Mouse (Mus musculus) left cerebral cortex, postnatal 4 days (tissue): Measurements from ENCODE around the gene Thsd7b. TPM values are rescaled to one million over a fixed set of nuclear protein-coding genes. Genes with fewer than 3 reads are reported as not detected.

Source experiments
- DNase-seq: peaks from one replicate; pipeline ENCODE4 v3.0.0-alpha.2; 2022
- intact Hi-C: fragments of 180-260 bp; cut with DNase I; formaldehyde crosslinking; loops from one replicate; pipeline ENCODE4 v1.15.1; 2025
- total RNA-seq, 2 experiments: library from RNA; stranded (reverse); gene quantifications; 2 replicates each; pipeline ENCODE4 v1.2.3; 2021

Gene Thsd7b
- total RNA-seq, 2 experiments from 2014 or later = 14.3 to 22.8 TPM

DNA sequence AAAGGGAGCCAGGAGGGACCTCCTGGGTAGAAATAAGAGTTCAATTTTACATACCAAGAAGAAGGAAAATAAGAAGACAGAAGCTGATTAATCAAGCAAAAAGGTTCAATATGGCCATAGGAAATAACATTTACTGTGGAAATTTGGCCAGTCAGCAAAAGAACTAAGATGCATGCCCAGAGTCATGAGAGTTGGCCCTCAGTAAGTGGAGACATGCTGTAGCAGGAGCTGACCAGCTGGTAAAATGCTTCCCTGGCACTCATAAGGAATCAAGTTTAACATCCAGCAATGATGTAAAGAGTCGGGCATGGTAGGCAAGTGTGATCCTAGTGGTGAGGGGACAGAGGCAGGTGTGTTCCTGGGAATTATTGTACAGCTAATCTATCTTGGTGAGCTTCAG is 243.3 kb downstream of the Thsd7b start:
- intact Hi-C loops = no loop called here

DNA sequence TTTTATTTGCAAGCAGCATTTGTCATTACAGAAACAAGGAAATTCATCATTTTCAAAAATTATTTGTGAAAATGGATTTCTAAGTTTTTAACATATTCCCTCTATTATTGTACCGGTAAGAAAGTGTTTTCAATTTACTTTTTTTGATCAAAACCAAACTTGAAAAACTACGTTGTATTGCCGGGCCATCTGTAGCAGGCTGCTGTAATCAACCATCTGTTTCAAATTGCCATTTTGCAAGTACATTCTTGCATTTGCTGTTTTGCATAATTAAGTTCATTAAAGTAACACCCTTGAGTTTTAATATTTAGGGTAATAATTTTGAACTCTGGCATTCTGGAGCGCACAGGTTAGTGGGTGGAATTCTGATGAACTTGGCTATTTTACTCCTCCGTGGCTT is 246.6 kb downstream of the Thsd7b start:
- intact Hi-C loops = no loop called here
- DNase-seq = no peak

More for the DNA sequence above, 243.3 kb downstream of the Thsd7b start:
- DNase-seq = no peak

DNA sequence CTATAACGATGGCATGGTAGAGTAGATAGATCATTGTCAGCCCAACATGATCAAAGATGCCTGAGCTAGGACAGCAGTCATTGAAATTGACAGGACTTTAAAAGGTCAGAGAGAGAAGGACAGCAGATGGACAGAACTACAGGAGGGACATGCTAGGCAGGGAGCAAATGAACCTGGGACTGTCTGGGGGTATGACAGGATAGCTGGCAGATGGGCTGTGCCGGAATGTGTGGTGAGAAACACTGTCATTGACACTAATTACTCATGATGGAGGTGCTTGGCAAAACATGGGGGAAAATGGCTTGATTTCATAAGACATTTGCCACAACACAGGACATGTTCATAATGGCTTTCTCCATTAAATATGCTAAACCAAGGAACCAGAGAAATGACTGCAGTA is 253.9 kb downstream of the Thsd7b start:
- intact Hi-C loops = no loop called here

DNA sequence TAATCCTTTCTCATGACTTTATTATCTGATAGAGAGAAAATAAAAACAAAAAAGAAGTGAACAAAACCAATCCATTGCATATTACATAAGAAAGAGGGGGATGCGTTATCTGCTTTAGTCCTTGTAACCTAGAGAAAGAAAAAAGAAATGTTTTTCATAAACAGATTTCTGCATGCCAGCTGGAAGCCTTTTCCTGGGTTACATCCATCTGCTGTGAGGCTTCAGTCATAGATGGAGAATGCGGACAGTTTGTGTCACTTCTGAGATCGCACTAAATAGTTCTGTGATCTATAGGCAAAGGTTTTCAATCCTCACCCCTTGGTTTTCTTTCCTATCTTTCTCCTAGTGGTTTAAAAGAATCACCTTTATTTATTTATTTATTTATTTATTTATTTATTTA is 259.1 kb downstream of the Thsd7b start:
- intact Hi-C loops = no loop called here
- DNase-seq = no peak

More for the DNA sequence above, 253.9 kb downstream of the Thsd7b start:
- DNase-seq = peak; percentile 35

DNA sequence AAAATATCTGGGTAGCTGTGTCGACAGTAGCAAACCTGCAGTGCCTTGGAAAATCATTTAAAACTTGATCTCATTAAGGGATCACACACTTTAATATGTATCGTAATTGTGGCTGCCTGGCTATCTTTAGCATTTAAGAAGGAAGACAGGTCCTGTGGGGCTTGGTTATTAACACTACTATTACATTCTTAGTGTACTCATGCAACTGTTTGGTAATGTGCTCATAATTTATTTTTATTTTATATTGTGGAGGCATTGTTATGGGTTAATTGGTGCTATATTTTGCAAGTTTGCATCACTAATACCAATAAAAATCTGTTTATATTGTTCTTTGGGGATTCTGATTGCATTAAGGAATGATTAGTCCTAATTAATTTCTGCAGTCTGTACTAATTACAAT is 265.4 kb downstream of the Thsd7b start:
- DNase-seq = no peak
- intact Hi-C loops = no loop called here

DNA sequence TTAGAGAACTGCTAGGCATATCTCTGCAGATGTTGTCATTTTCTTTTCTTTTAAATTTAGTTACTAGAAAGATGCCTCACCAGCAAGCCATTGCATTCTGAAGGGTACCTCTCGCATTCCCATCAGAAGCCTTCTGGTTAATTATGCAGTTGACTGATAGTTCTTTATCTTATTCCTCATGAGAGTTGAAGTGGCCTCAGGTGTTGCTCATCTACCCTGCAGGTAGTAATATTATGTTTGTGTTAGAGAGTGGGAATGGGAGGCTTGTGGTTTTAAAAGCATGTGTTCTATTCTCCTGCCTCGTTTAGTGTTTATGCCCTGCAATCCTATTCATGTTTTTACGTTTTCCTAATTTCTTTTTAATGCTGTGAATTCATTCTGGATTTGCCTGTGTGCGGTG is 265.9 kb downstream of the Thsd7b start:
- DNase-seq = no peak
- intact Hi-C loops = no loop called here

DNA sequence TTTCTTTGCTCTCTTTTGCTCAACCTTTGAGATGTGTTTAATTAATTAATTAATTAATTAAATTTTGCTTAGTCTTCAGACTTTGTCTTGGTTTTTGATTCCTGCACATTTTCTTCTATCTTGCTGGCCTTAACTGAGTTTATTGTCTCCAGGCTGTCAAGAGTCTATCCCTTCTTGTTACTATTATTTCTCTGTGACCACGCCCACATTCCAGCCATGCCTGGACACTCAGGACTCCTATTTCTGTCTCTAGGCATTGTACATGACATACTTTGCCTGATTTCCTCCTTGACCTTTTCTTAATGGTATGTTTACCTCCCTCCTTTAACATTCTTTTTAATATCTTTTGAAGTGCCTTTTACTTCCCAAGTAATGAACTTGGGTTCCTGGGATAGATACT is 267.6 kb downstream of the Thsd7b start:
- no peak for DNase-seq
- intact Hi-C loops = no loop called here

DNA sequence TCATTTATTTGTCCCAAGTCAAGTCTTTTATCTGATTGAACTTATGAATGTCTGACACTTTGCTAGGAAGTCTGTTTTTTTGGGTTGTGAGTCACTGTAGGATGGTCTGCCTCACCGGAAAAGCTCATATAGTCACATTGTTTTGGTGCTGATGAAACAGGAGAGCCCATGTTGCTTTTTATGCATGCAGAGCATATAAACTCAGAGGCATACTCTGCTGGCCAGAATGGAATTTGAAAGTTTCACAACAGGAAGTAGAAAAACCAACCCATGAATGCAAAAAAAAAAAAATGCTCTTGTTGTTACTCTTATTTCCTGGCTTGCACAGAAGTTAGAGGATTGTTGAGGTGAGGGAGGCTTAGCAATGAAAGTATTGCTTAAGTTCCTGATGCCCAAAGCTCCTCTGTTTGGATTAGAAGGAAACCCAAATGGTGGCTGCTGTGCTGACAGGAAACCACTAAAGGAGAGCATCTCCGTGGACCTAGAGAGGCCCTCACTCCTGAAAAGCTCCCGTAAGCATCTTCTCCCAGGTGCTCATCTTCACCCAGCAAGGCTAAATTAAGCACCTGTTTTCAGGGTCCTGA is 269.6 kb downstream of the Thsd7b start:
- no peak for DNase-seq
- intact Hi-C loops = no loop called here

DNA sequence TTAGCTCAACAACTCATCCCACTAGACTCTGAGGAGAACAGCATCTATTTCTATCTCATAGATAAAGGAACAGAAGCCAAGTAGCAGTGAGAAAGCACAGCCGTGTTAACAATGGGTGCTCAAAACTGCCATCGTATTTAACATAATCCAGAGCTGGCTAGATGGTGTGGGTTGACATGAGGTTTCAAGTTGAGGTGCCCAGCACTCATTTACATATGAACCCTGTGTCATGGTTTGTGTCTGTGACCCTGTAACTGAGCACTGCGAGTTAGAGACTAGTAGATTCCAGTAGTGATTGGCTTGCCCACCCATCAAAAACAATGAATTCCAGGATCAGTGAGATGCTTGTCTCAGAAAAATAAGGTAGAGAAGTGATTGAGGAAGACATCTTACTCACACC is 270.1 kb downstream of the Thsd7b start:
- intact Hi-C loops = no loop called here
- DNase-seq = no peak

DNA sequence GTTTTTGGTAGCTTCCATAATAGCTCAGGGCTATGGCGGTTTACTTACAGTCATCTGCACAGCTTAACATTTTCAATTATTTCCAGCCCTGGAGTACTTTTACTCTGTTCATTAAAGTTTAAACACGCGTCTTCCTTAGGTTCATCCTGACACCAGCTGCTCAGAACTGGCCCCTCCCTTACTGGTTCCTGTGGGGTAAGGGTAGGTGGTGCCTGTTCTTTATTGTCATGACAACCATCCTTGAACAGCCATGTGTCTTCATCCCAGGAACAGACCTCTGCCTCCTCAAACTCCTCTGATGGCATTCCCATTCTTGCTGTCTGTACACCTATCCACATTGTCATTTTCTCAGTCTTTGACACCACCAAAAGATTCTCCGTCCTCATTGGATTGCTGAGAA is 285.0 kb downstream of the Thsd7b start:
- no peak for DNase-seq
- intact Hi-C loops = no loop called here

DNA sequence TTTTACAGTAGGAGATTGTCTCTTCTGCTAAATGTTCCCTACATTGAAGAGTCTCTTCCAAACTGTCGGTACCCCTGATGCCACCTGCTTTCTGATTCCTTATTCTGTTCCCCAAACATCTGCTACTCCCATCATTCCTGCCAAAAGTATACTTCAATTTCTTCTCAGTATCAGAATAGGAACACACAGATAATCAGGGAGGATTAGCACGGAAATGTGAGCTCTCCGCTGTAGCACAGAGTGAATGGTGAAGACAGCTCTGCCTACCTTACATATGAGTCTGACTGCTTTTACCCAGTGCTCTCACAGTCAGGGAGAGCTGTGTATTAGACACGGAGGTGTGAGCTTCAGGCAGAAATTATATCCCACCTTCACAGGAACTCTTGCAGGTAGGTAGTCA is 286.0 kb downstream of the Thsd7b start:
- intact Hi-C loops = no loop called here
- no peak for DNase-seq

DNA sequence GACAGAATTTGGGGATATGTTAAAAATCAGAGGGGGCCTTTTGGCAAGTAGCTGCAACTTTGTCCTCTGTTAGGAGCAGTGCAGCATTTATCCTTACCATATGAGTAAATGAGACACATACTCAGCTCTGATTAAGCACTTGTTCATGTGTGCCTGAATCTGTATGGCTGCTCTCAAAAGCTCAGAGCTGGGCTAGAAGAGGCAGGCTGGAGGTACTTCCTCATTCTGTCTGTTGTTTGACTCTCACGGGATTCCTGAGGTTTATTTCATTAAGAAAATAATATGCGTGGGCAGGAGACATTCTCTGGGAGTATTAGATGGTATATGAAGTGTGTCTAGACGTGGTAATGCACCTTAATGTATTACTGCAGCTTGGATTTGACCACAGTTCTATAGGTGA is 286.7 kb downstream of the Thsd7b start:
- DNase-seq = no peak
- intact Hi-C loops = no loop called here

DNA sequence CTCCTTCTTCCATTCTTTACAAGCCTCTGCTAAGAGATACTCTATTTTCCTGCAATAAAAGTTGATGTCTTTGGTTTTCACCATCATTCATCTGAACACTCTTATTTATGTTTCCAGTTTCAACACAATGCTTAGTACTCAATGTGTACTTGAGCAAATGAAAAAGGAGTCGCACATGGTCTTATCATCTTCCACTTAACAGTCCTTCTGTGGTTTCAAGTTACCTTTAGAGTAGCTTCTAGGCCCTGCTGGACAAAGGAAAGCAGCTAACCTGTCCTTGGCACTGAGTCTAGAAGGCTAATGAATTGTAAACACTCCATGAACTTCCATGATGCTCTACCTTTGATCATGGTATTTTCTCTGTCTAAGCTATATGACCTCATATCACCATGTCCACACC is 289.6 kb downstream of the Thsd7b start:
- DNase-seq = no peak
- intact Hi-C loops = no loop called here

DNA sequence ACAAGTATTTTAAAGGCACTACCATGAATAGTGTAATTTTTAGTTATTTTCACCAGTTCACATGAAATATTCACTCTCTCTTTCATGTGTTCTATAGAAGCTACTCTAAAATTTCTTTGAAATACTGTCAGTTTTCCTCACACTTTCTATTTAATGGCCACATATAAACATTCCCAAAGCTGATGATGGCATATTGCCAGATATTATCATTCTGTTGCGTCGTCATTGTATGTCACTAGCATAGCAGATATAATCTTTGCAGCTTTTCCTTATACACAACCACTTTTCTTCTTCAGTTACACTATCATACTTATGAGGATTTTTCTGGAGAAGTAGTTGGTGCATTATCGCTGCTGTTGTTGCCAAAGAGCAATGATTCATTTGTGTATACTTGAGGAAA is 297.4 kb downstream of the Thsd7b start:
- intact Hi-C loops = no loop called here
- no peak for DNase-seq

DNA sequence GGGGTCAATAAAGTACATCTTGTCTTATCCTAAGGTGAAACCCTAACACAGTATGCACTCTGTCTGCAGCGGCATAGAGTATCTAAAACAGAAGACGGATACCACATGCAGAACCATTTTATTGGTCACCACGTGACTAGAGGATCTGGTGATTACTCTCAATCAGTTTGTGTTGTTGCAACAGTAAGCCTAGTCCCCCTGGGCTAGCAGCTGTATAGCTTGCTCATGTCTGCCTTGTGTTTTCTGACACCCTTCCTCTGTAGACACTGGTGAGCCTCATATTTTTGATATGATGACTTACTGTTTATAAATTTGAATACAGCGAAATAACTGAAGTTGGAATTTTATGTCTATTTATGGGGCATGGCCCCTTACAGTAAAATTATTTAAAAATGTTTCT is 306.9 kb downstream of the Thsd7b start:
- intact Hi-C loops = no loop called here

DNA sequence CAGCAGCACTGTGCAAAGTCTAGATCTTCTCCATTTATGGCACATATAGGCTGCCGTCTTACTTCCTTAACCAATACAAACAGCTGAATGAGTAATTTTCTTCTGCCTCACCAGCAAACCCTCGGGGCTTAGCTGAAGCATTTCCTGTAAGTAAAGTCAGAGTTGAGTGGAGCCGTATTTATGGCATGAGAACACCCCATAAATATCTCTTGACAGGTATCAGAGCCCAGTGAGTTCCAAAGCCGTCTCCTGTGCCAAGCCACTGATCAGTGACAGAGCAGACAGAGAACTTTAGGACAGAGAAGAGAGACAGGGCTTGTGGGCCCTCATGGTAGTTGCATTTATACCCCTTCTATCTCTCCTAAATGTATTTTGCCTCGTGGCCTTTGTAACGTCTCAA is 313.5 kb downstream of the Thsd7b start:
- intact Hi-C loops = no loop called here

More for the DNA sequence above, 306.9 kb downstream of the Thsd7b start:
- DNase-seq = no peak

DNA sequence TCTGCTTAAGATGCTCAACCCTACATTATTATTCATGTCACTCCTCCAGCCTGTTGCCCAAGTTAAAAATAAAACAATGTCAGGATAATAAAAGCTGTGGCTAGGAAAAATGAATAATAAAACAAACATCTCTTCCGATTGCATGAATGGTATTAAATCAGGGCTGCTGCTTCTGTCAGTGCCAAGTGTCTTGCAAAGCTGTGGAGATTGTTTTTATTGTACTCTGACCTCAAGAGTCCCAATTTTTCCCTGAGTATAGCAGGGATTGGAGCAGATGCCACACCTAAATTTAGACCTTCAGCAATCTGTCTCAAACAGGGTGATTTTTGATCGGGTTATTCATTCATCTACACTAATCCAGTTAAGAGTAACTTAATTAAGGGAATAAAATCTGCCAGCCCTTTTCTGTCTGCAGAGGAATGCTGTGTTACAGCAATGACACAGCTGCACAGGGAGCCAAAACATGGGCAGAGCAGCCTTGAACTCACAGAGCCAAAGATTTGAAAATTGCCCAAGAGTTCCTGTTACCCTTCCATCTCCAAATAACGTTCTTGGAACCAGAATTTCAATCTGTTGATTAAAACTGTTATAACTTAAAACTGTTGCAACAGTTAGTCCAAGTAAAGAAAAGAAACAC is 316.4 kb downstream of the Thsd7b start:
- intact Hi-C loops = no loop called here
- no peak for DNase-seq

More for the DNA sequence above, 313.5 kb downstream of the Thsd7b start:
- DNase-seq = no peak

DNA sequence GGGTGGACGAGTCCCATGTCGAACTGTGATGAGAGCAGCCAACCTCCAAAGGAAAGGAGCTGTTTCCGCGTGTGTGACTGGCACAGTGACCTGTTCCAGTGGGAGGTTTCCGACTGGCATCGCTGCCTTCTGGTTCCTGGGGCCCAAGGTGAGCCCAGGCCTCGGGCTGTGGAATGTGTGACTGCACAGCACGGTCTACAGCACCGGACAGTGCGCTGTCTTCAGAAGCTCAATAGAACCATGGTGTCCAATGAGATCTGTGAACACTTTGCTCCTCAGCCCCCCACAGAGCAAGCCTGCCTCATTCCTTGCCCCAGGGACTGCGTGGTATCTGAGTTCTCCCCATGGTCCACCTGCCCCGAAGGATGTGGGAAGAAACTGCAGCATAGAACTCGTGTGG is 322.3 kb downstream of the Thsd7b start:
- no peak for DNase-seq
- intact Hi-C loops = no loop called here

DNA sequence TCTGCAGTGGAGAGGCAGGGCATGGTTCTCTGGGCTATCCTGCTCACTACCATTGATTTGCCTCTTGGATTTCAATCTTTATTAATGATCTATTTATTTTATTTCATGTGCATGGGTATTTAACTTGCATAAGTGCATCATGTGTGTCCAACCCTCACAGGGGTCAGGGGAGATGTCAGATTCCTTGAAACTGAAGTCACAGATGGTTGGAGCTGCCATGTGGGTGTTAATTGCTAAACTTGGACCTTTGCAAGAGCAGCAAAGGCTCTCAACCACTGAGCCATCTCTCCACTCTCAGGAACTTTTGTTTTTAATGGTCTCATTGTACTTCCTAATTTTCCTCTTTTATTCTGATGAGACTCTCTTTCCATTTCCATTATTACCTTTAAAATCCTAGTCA is 327.8 kb downstream of the Thsd7b start:
- intact Hi-C loops = no loop called here
- no peak for DNase-seq

DNA sequence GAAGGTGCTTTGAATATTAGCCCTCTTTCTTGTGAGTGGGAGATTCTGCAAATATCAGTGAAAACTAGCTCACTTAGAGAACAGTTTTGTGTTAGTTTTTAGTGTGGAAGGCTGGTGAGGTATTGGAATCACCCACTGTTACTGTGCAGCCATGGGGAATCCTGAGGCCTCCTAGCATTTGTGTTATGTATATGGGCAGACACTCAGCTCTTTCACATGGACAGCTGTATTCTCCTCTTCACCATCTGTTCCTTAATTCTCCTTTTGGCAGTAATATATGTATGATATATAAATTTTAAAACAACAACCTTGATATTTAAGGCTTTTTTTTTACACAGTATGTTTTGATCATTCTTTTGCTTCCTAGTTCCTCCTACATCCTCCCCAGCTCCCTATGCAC is 329.2 kb downstream of the Thsd7b start:
- intact Hi-C loops = no loop called here
- DNase-seq = no peak

DNA sequence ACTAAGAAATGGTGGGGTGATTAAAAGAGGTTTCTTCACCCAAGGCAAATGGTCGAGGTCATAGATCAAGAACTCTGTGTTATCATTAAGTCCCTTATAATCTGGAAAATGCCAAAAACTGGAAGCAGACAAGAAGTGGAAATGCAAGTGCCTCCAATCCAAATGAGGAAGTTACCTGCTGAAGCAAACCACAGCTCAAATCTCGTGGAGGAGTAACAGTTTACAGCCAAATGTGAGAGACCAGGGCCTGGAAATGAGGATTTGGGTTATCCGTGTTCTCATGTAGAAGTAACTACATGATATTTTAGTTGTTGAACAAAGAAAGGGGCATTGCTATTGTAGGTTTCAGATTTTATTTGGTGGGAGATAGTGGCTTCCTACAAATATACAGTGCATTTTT is 335.3 kb downstream of the Thsd7b start:
- intact Hi-C loops = no loop called here
- DNase-seq = no peak

DNA sequence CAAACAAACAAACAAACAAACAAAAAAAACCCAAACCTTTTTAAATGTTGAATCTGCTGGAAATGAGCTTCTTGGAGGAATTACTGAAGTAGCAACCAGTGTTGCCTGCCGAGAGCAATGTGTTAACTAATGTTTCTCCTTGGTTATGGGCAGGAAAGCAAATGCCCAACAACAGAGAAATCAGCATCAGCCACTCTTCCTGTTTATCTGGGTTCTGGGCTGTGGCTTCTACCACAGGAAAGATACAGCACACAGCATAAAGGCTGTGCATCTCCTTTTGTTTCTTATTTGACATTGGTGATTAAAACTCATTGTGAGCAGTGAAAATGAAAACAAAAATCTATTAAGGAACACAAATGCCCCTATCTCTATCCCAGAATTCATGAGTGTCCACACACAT is 343.0 kb downstream of the Thsd7b start:
- intact Hi-C loops = no loop called here
- no peak for DNase-seq
